In the genomic region with DNA sequence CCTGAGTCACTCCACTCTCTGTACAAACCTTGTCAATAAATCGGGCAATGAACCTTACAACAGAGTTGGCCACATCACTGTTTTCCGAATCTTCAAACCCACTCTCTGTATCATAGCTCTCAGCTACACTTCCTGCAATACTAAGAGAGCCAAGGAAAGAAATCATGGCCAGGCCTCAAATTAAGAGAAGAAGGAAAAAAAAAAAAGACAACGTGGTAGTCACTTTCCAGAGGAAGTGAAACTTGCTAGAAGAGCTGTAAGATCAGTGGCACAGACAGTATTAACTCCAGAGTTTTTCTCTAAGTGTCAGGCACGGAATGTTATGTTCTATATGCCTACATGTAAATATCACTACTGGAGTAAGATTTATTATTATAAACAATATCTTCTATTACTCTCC, we compare ENCODE assay signal across 18 mouse cellular contexts.
DNase-seq lines count a peak whose midpoint lies in the region; ATAC-seq and TF ChIP-seq lines count a peak whose summit lies in the region.
"Had no signal": no experiment of that assay in that cellular context is flagged by ENCODE, and none has a peak within 500 bp of the region (broad histone marks: within the 10 kb centered on the region; RNA-seq: fewer than 3 reads in every experiment).

No protein-coding gene starts in this region.

- WGBS in macrophage (ENCODE audit: missing documents): 22% methylated on average over 4 of the region's 4 CpGs
- 91% methylated on average over 4 of the region's 4 CpGs for WGBS in hindbrain, embryonic 13.5 days

- no peak for TF ChIP-seq CTCF in layer of hippocampus, adult 2 months (conservative IDR thresholded peaks at IDR 0.05)
- TF ChIP-seq CTCF in CH12.LX (conservative IDR thresholded peaks at IDR 0.05 in 1 of 2, IDR thresholded peaks at IDR 0.05 in 1 of 2; ENCODE audit: low read depth in 2 of 2, low read length in 2 of 2): no peak

- TF ChIP-seq POLR2A in CH12.LX (IDR thresholded peaks at IDR 0.05; ENCODE audit: low read depth, low read length): no peak

- H3K27ac ChIP-seq in layer of hippocampus, adult 2 months: 0 out of 2 replicates have a peak overlapping the region, but pooled peaks have one; percentile 28
- peak overlapping the region; percentile 20 for H3K27ac ChIP-seq in CH12.LX (ENCODE audit: insufficient read depth, low read depth)
- H3K27ac ChIP-seq in macrophage: peak overlapping the region; percentile 89
- H3K27ac ChIP-seq in hindbrain, embryonic 13.5 days: no peak overlapping the region
- H3K27ac ChIP-seq: embryonic facial prominence, embryonic 15.5 days; forebrain, embryonic 10.5 days had no signal

- H3K9me3 ChIP-seq in CH12.LX (replicated peaks; ENCODE audit: low read length): peaks cover 4% of the 10 kb centered on the region
- H3K9me3 ChIP-seq in hindbrain, embryonic 13.5 days: no peaks in the 10 kb centered on the region
- H3K9me3 ChIP-seq: embryonic facial prominence, embryonic 15.5 days; forebrain, embryonic 10.5 days; heart, embryonic 12.5 days had no signal

- dilution Hi-C loops in CH12.LX (cut with MboI; ENCODE audit: extremely low pct_ligation_motif_present, extremely low pct_unique_long_range_greater_than_20kb, low sequenced_read_pairs): no loop called here

- H3K27me3 ChIP-seq in CH12.LX (replicated peaks): no peaks in the 10 kb centered on the region
- no peaks in the 10 kb centered on the region for H3K27me3 ChIP-seq in splenic B cell, adult 2 months (ENCODE audit: control insufficient read depth, insufficient read depth, low read length, poor library complexity, severe bottlenecking)
- no peaks in the 10 kb centered on the region for H3K27me3 ChIP-seq in hindbrain, embryonic 13.5 days
- H3K27me3 ChIP-seq: embryonic facial prominence, embryonic 15.5 days; heart, embryonic 12.5 days had no signal

- H3K4me1 ChIP-seq in CH12.LX (ENCODE audit: control insufficient read depth in 1 of 2, insufficient read depth in 2 of 2): peaks cover 10 to 37% of the 10 kb centered on the region in 2 experiments
- H3K4me1 ChIP-seq in hindbrain, embryonic 13.5 days (replicated peaks): no peaks in the 10 kb centered on the region
- H3K4me1 ChIP-seq: embryonic facial prominence, embryonic 15.5 days; forebrain, embryonic 10.5 days; heart, embryonic 12.5 days had no signal

- TF ChIP-seq RAD21 in CH12.LX (IDR thresholded peaks at IDR 0.05; ENCODE audit: low read depth, low read length): no peak

- no peak for DNase-seq in layer of hippocampus, adult 2 months (ENCODE audit: low spot score in 2 of 2)
- no peak for DNase-seq in layer of hippocampus, adult 11-12 months (ENCODE audit: low spot score)
- DNase-seq in CH12.LX (ENCODE audit: extremely low read depth): peak; percentile 72
- peak; percentile 58 for DNase-seq in splenic B cell, adult 2 months (ENCODE audit: low read depth, low spot score)
- no peak for DNase-seq in retina, embryonic 14.5 days (ENCODE audit: low spot score)
- DNase-seq: adrenal gland, adult 2 months; adrenal gland, postnatal 25 days; cerebellum, adult 2 months; cerebellum, postnatal 10 days; embryo, embryonic 11 days had no signal

- peak overlapping the region; percentile 37 for H3K4me2 ChIP-seq in CH12.LX (ENCODE audit: insufficient read depth, low read depth, poor library complexity, severe bottlenecking)
- H3K4me2 ChIP-seq in hindbrain, embryonic 13.5 days: no peak overlapping the region
- H3K4me2 ChIP-seq: embryonic facial prominence, embryonic 15.5 days; heart, embryonic 12.5 days had no signal

- H3K9ac ChIP-seq in CH12.LX (ENCODE audit: insufficient read depth, low read depth): peak overlapping the region; percentile 71; the same call in 1 of the 2 replicates
- H3K9ac ChIP-seq in hindbrain, embryonic 13.5 days: no peak overlapping the region
- H3K9ac ChIP-seq: embryonic facial prominence, embryonic 15.5 days; heart, embryonic 12.5 days had no signal

- no peak overlapping the region for H3K4me3 ChIP-seq in layer of hippocampus, adult 2 months
- H3K4me3 ChIP-seq in CH12.LX (replicated peaks in 1 of 3; ENCODE audit: low read depth in 2 of 3, low read length in 2 of 3, poor library complexity in 1 of 3) (peak overlapping the region; percentile 36 to 44 (median 43)), macrophage (ENCODE audit: inconsistent target) (peak overlapping the region; percentile 3; the same call in 1 of the 2 replicates)
- no peak overlapping the region for H3K4me3 ChIP-seq in hindbrain, embryonic 13.5 days
- H3K4me3 ChIP-seq: embryonic facial prominence, embryonic 15.5 days; erythroblast, embryonic 14.5 days; forebrain, embryonic 10.5 days; heart, embryonic 12.5 days had no signal

- H3K36me3 ChIP-seq in CH12.LX (replicated peaks in 1 of 2; ENCODE audit: control insufficient read depth in 1 of 2, insufficient read depth in 1 of 2, low read length in 1 of 2): peaks cover 10 to 43% of the 10 kb centered on the region in 2 experiments
- H3K36me3 ChIP-seq in macrophage (ENCODE audit: inconsistent target): peaks cover 31% of the 10 kb centered on the region
- no peaks in the 10 kb centered on the region for H3K36me3 ChIP-seq in splenic B cell, adult 2 months (ENCODE audit: control insufficient read depth, insufficient read depth, low read length, poor library complexity, severe bottlenecking)
- H3K36me3 ChIP-seq in hindbrain, embryonic 13.5 days: peaks cover 55% of the 10 kb centered on the region

- TF ChIP-seq EP300 in CH12.LX (IDR thresholded peaks at IDR 0.05; ENCODE audit: low read length): peak; percentile 99

- H3K79me2 ChIP-seq in CH12.LX (replicated peaks; ENCODE audit: control insufficient read depth, extremely low read depth, insufficient read depth, poor library complexity, severe bottlenecking) (no peaks in the 10 kb centered on the region), macrophage (ENCODE audit: inconsistent target) (no peaks in the 10 kb centered on the region)

- in situ Hi-C loops in CH12.LX (cut with MboI; ENCODE audit: low pct_ligation_motif_present, low pct_unique_long_range_greater_than_20kb, low sequenced_read_pairs): no loop called here

- ATAC-seq in hindbrain, embryonic 13.5 days (ENCODE audit: low FRiP score): no peak
- ATAC-seq: forebrain, embryonic 14.5 days; hindbrain, embryonic 16.5 days had no signal

TF ChIP-seq in CH12.LX, 34 proteins besides CTCF, POLR2A, EP300 and RAD21:
- no peak for TF ChIP-seq ZC3H11A (IDR thresholded peaks at IDR 0.05; ENCODE audit: low read depth, low read length)
- no peak for TF ChIP-seq E2F4 (IDR thresholded peaks at IDR 0.05; ENCODE audit: insufficient replicate concordance, low read depth, low read length)
- TF ChIP-seq HCFC1 (IDR thresholded peaks at IDR 0.05; ENCODE audit: low read depth, low read length): no peak
- TF ChIP-seq CHD1 (IDR thresholded peaks at IDR 0.05; ENCODE audit: low read depth, low read length): peak; percentile 22; the same call in 1 of the 2 replicates
- peak; percentile 93 for TF ChIP-seq MYC (IDR thresholded peaks at IDR 0.05; ENCODE audit: low read depth, low read length)
- no peak for TF ChIP-seq ELF1 (IDR thresholded peaks at IDR 0.05; ENCODE audit: low read depth, low read length)
- TF ChIP-seq BHLHE40 (IDR thresholded peaks at IDR 0.05; ENCODE audit: low read depth, low read length): 0 out of 2 replicates have a peak, but pooled peaks have one; percentile 34
- TF ChIP-seq MXI1 (IDR thresholded peaks at IDR 0.05; ENCODE audit: low read depth, low read length): peak; percentile 28; the same call in 1 of the 2 replicates
- no peak for TF ChIP-seq UBTF (IDR thresholded peaks at IDR 0.05; ENCODE audit: low read depth, low read length)
- no peak for TF ChIP-seq MAZ (IDR thresholded peaks at IDR 0.05; ENCODE audit: low read depth, low read length)
- TF ChIP-seq JUND (conservative IDR thresholded peaks at IDR 0.05; ENCODE audit: low read depth, low read length): peak; percentile 73
- TF ChIP-seq USF1 (IDR thresholded peaks at IDR 0.05; ENCODE audit: low read depth, low read length): no peak
- TF ChIP-seq SIN3A (IDR thresholded peaks at IDR 0.05; ENCODE audit: low read length): 0 out of 2 replicates have a peak, but pooled peaks have one; percentile 62
- peak; percentile 37; the same call in 1 of the 2 replicates for TF ChIP-seq ETS1 (conservative IDR thresholded peaks at IDR 0.05; ENCODE audit: low read depth, low read length)
- TF ChIP-seq MAX (IDR thresholded peaks at IDR 0.05; ENCODE audit: low read length): peak; percentile 90
- TF ChIP-seq JUN (IDR thresholded peaks at IDR 0.05; ENCODE audit: insufficient read depth, low read depth, low read length): no peak
- no peak for TF ChIP-seq CHD2 (IDR thresholded peaks at IDR 0.05; ENCODE audit: low read length)
- TF ChIP-seq TBP (conservative IDR thresholded peaks at IDR 0.05; ENCODE audit: low read depth, low read length): peak; percentile 50; the same call in 1 of the 2 replicates
- no peak for TF ChIP-seq KAT2A (IDR thresholded peaks at IDR 0.05; ENCODE audit: insufficient replicate concordance, low read length)
- TF ChIP-seq ZNF384 (IDR thresholded peaks at IDR 0.05; ENCODE audit: low read depth, low read length): peak; percentile 99
- no peak for TF ChIP-seq NRF1 (IDR thresholded peaks at IDR 0.05; ENCODE audit: low read depth, low read length)
- TF ChIP-seq IRF4 (IDR thresholded peaks at IDR 0.05; ENCODE audit: low read depth, low read length): peak; percentile 99
- TF ChIP-seq PAX5 (IDR thresholded peaks at IDR 0.05; ENCODE audit: low read length): no peak
TF ChIP-seq in CH12.LX: peak in this region for 11.

Comparison
In these comparisons a context has a peak if more than half of its experiments do, and no peak if none do; other contexts are left out.
1. DNase-seq: peak in CH12.LX (single experiment) and splenic B cell, adult 2 months (single experiment); none in layer of hippocampus, adult 2 months (0 of 2), layer of hippocampus, adult 11-12 months (single experiment) and retina, embryonic 14.5 days (single experiment).
2. H3K4me3 ChIP-seq: peak in CH12.LX (3 of 3) and macrophage (single experiment); none in layer of hippocampus, adult 2 months (single experiment) and hindbrain, embryonic 13.5 days (single experiment).